Mouse (Mus musculus) lung, adult 2 months (tissue): ENCODE data around the gene Setd5. TPM values are rescaled to one million over a fixed set of nuclear protein-coding genes. Genes with fewer than 3 reads are reported as not detected.

Experiments
- DNase-seq: peaks from one replicate; pipeline ENCODE4 v3.0.0; 2022
- H3K4me1 ChIP-seq: fragments of 200-500 bp; 2 replicates; pipeline ENCODE4 v1.6.1; 2011; ENCODE audit warnings: low read length; ENCODE audit not compliant: control insufficient read depth, insufficient read depth
- H3K4me3 ChIP-seq: fragments of 200-500 bp; replicated peaks from 2 replicates; pipeline ENCODE3; 2011; ENCODE audit warnings: low read depth, mild to moderate bottlenecking, control low read depth, low read length; ENCODE audit errors: extremely low read depth
- CTCF ChIP-seq: fragments of 200-500 bp; IDR thresholded peaks from 2 replicates; pipeline ENCODE4 v1.5.1; 2011; ENCODE audit warnings: mild to moderate bottlenecking, low read length, control low read depth; ENCODE audit not compliant: insufficient read depth
- POLR2A ChIP-seq: fragments of 200-500 bp; IDR thresholded peaks from 2 replicates; pipeline ENCODE4 v1.6.1; 2011; ENCODE audit warnings: low read depth, mild to moderate bottlenecking, control low read depth, low read length, borderline replicate concordance; ENCODE audit errors: extremely low read depth
- WGBS: fragments of 180-500 bp; shearing (Covaris S2); methylation state at CpG from one replicate; pipeline ENCODE4 v1.1.7; 2018; 5-methylcytosine and 5-hydroxymethylcytosine counted together
- polyA plus RNA-seq: library from polyadenylated mRNA; depleted of rRNA; stranded (reverse); fragments of >200 nt; gene quantifications from 2 replicates; pipeline ENCODE4 v1.2.3, GENCODE M21; 2012

Gene Setd5
- polyA plus RNA-seq, 1 experiment: 30.6 TPM

DNA sequence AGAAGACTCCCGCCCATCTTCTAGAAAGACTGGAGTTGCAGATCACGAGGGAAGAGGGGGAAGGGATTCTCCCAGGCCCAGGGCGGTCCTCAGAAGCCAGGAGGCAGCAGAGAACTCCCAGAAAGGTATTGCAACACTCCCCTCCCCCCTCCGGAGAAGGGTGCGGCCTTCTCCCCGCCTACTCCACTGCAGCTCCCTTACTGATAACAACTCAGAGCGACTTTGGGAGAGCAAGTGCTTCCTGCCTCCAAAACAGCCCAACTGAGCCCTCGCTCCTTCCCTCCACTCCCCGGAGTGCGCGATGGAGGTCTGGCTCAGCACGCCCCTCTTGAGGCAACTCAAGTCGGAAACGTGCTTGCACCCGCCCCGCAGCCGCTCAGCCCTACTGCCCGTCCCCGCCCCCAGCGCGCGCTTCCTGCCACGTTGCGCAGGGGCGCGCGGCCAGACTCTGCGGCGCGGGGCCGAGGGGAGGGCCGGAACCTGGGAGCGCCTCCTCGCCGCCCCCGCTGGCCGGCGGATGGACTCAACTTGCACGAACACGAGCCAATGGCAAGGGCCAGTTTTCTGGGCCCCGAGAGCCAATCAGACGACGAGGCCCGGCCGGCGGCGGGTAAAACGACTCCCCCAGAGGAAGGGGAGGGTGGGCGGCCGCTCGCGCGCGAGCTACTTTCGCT, 1.0 kb upstream of the Setd5 start:
- WGBS: under 1% methylated on average over 52 of the region's 55 CpGs
- TF ChIP-seq CTCF: peak; percentile 40; the same call in 1 of the 2 replicates
- peak; percentile 89 for TF ChIP-seq POLR2A
- peaks cover 13% of the 10 kb centered on the region for H3K4me1 ChIP-seq
- DNase-seq: peak; percentile 93
- H3K4me3 ChIP-seq: peak overlapping the region; percentile 95

DNA sequence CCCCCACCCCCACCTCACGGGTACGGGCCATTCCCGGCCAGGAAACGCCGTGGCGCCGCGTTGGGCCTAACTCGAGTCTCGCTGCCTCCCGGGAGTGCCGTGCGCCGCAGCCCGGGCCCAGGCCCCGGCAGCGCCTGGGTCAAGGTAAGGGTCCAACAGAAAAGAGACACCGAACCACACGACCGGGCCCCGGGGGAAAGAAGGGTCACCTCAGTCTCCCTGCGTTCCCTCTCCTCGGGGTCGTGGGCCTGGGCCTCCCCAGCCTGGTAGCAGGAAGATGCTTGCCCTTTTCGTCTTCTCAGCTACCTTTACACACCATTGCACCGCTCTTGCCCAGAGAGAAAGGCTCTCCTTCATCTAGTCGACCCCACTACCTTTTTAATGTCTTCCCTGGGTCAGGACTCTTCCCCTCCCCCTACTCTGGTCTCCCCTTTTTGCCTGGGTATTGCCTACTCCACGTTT, 435 bp downstream of the Setd5 start:
- Histone ChIP-seq H3K4me1 (peaks cover 21% of the 10 kb centered on the region), H3K4me3 (peak overlapping the region; percentile 79)
- WGBS: 1% methylated on average over 28 of the region's 28 CpGs
- no peak for DNase-seq
- TF ChIP-seq CTCF: no peak
- no peak for TF ChIP-seq POLR2A

DNA sequence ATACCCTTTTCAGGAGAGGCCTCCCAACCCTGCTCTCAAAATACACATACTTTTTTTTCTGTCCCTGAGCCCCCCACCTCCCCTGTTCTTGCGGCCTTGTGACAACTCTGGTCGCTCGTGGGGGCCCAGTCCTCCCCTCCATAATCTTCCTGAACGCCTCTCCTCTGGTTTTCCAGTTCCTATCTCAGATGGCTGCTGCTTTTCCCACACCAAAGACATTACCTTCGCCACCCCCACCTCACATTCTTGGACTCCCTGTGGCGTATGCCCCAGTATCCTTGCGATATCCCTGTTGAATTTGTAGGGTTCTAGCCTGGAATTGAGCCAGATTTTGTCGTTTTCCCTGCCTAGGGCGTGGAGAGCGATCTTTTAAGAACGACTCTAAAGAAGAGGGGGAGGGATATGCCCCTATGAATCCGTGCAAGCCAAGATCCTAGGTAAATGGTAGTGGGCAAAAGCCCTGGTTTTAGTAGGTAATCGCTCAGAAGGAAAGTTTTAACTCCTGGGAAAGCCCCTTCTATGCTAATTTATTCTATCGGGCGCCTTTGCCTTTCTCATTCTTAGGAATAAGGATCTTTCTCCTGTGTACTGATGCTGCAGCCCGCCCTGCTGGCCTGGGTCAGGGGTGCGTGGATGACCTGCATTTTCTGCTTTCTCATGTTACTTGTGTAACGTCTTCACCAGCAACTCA, 1.0 kb downstream of the Setd5 start:
- TF ChIP-seq POLR2A (no peak), CTCF (no peak)
- WGBS: under 1% methylated on average over 18 of the region's 18 CpGs
- H3K4me3 ChIP-seq: peak overlapping the region; percentile 79
- DNase-seq: peak; percentile 52
- peaks cover 21% of the 10 kb centered on the region for H3K4me1 ChIP-seq

DNA sequence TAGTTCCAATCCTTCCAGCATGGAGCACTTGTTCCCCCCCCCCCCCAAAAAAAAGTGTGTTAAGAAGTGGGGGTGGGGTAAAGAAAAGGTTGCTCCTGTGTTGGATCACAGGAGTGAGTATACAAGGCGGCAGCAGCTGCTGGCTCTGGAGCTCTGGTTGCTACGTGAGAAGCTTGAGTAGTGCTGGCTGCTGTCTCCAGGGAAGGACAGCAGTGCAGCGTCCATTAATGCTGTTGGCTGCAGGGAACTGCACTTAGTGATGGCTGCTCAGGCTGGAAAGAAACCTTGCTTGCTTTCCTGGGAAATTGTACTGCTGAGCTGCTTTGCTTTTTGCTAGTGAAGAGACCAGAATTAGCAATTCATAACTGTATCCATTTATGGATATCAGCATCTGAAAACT, 2.3 kb downstream of the Setd5 start:
- peaks cover 25% of the 10 kb centered on the region for H3K4me1 ChIP-seq
- DNase-seq: no peak
- WGBS: 0% methylated on average over 3 of the region's 3 CpGs
- no peak overlapping the region for H3K4me3 ChIP-seq
- TF ChIP-seq POLR2A: no peak
- TF ChIP-seq CTCF: no peak

DNA sequence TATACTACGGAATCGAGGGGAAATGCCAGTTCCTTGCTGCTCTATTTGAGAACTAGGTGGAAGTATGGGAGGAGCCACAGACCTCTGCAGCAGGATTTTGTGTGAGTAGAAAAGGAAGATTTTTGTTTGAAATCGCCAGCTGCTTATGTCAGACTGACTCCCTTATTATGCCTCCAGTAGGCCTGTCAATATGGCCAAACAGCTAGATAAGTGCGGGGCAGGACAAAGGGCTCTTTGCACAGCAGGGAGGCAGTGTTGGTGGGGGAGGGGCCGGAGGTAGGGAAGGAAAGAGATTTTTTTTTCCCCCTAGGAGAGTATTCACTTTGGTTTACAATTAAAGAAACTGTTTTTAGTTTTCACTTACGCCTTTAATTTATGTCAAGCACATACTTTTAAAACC, 5.1 kb downstream of the Setd5 start:
- WGBS: 9% methylated on average over 6 of the region's 6 CpGs

DNA sequence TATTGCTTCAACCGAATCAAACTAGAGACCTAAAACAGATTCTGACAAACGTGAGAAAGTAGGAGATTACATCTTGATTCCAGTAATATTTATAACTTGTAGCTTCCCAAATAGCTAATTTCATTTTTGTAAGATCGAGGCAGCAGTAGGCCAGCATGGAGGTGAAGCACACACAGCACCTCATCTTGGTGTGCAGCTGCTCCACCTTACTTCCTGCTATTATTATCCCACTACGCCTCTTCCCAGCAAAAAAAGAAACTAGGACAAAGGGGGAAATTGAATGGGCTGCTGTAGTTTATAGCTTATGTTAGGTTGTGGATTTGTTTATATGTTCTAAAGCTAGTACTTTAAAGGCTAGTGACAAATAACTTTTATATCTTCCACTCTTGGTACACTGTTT, 7.4 kb downstream of the Setd5 start:
- TF ChIP-seq CTCF (no peak), POLR2A (no peak)
- WGBS: 14% methylated on average over 4 of the region's 4 CpGs
- Histone ChIP-seq H3K4me3 (no peak overlapping the region), H3K4me1 (peaks cover 16% of the 10 kb centered on the region)
- DNase-seq: no peak

More for the DNA sequence above, 5.1 kb downstream of the Setd5 start:
- no peak for DNase-seq
- Histone ChIP-seq H3K4me1 (peaks cover 21% of the 10 kb centered on the region), H3K4me3 (no peak overlapping the region)
- TF ChIP-seq POLR2A: no peak
- no peak for TF ChIP-seq CTCF

DNA sequence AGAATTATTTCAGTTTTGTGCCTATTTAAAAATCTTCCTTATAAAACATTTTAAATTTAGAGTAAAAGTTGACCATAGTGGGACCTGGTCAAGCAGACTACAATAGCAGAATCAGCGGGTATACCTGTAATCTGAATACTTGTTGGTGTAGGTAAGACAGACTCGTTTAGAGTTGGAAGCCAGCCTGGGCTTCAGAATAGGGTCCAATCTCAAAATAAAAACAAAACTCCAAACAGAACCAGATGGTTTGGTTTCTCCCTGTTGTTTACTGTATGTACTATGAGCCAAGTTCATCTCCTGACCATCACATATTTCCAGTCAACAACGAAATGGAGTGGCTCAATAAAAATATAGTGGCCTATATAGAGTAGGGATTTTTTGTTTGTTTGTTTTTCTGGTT, 16.0 kb downstream of the Setd5 start:
- no peak overlapping the region for H3K4me3 ChIP-seq
- no peaks in the 10 kb centered on the region; the same call in 1 of the 2 replicates for H3K4me1 ChIP-seq
- DNase-seq: no peak
- TF ChIP-seq CTCF (no peak), POLR2A (no peak)
- 43% methylated on average over 3 of the region's 3 CpGs for WGBS

DNA sequence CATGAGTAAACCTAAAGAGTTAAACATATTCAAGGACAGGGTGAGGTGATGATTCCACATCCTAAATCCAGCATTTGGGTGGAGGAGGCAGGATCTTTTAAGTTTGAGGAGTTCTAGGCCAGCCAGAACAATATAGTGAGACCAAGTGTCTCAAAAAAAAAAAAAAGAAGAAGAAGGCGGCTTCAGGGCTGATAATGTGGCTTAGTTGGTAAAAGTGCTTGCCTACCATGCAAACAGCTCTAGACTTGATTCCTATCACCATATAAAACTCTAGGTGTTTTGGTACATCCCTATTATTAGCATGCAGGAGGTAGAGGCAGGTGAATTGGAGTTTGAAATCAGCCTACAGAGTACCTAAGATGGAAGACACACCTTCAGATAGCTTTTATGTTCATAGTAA, 18.4 kb downstream of the Setd5 start:
- no peak for TF ChIP-seq CTCF
- no peak for TF ChIP-seq POLR2A
- 59% methylated on average over 1 of the region's 1 CpGs for WGBS
- Histone ChIP-seq H3K4me3 (no peak overlapping the region), H3K4me1 (peaks cover 9% of the 10 kb centered on the region)
- no peak for DNase-seq

DNA sequence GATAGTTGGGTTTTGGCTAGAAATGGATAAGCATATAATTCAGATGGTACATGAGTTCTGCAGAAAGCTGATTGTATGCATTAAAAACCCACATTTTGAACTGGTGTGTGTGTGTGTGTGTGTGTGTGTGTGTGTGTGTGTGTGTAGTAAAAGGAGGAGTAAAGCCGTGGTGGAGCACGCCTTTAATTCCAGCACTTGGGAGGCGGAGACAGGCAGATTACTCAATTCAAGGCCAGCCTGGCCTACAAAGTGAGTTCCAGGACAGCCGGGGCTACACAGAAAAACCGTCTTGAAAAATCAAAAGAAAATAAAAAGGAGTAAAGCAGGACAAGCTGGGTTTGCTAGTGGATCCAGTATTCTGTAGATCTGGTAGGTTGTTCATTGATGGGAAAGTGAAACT, 20.5 kb downstream of the Setd5 start:
- TF ChIP-seq CTCF: no peak
- TF ChIP-seq POLR2A: no peak
- 51% methylated on average over 5 of the region's 5 CpGs for WGBS
- Histone ChIP-seq H3K4me3 (no peak overlapping the region), H3K4me1 (peaks cover 15% of the 10 kb centered on the region)
- no peak for DNase-seq

DNA sequence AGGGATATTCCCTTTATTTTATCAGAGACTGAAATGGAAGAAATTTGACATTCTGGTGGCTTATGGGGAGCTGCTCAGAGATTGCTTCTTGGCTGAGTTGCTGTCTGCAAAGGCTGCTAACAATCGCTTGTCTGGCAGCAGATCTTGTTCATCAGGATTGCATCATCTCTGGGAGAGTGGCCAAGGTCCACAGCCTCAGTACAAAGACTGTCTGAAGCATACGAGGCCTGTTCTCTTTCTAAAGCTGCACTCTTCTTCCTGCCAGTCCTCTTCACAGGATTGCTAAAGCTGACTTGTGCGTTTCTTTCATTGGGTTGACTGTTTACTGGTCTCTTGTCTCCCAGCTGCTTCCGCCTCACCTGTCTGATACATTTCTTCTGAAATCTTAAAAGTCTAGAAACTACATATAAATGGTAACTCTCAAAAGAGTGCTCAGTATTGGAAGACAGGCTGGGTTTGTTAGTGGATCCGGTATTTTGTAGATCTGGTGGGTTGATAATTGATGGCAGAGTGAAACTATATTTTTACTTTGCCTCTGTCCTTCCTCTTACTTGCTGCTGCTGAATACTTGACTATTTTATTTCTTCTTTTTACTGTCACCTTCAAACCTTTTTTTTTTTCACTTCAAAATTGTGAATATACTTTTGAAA, 22.6 kb downstream of the Setd5 start:
- TF ChIP-seq POLR2A (no peak), CTCF (no peak)
- Histone ChIP-seq H3K4me3 (no peak overlapping the region), H3K4me1 (peaks cover 19% of the 10 kb centered on the region)
- WGBS: 6% methylated on average over 5 of the region's 5 CpGs
- peak; percentile 84 for DNase-seq
